Mouse (Mus musculus): ENCODE measurements around the gene Mindy4. TPM values are rescaled to one million over a fixed set of nuclear protein-coding genes. Genes with fewer than 3 reads are reported as not detected.
"Not testable (repeated sequence)": the region's sequence is repeated elsewhere in the genome, so short reads cannot be mapped to it uniquely, and the experiment has no call there.

Mindy4 gene
- 10 to 100 TPM; 10.4 to 10.5 TPM for total RNA-seq (2021)

- intact Hi-C loops (cut with DNase I) = no loop called here
- DNase-seq (ENCODE audit: low spot score in 2 of 2) = peak; percentile 84 to 86
Observed at GRCm38 (mm10) chr6:55202913-55203910, at the start of gene Mindy4. Mindy4 (plus strand) TSS chr6:55203383.

- intact Hi-C loops (cut with DNase I) = loop anchor here (10.0 kb wide), 1 partner anchor 564 kb away; the partner anchor contains the start of genes Fkbp14 and Plekha8
- no peak for DNase-seq (ENCODE audit: low spot score in 2 of 2)
Observed at GRCm38 (mm10) chr6:55159256-55159655, 43.9 kb upstream of the Mindy4 start.

- intact Hi-C loops (cut with DNase I) = loop anchor here (10.0 kb wide), 1 partner anchor 457 kb away; no protein-coding TSS in a partner anchor
- peak; percentile 63 to 77 for DNase-seq (ENCODE audit: low spot score in 2 of 2)
Observed at GRCm38 (mm10) chr6:55161311-55161761, 41.8 kb upstream of the Mindy4 start.

- DNase-seq (ENCODE audit: low spot score in 2 of 2) = no peak
- intact Hi-C loops (cut with DNase I) = loop anchor here (10.0 kb wide), 1 partner anchor 458 kb away; no protein-coding TSS in a partner anchor
Observed at GRCm38 (mm10) chr6:55163046-55163584, 40.1 kb upstream of the Mindy4 start.

GRCm38 (mm10) chr6:55166777-55167463, 36.3 kb upstream of the Mindy4 start:
- intact Hi-C loops (cut with DNase I) = loop anchor here (1.0 to 10.0 kb wide), 4 partner anchors 90 to 462 kb away; no protein-coding TSS in a partner anchor
- peak; percentile 61 to 70 for DNase-seq (ENCODE audit: low spot score in 2 of 2)

- DNase-seq (ENCODE audit: low spot score in 2 of 2) = no peak
- intact Hi-C loops (cut with DNase I) = loop anchor here (5.0 to 10.0 kb wide), 3 partner anchors 93 to 465 kb away; no protein-coding TSS in a partner anchor
Observed at GRCm38 (mm10) chr6:55169818-55170217, 33.4 kb upstream of the Mindy4 start.

- DNase-seq (ENCODE audit: low spot score in 2 of 2) = no peak
- intact Hi-C loops (cut with DNase I) = no loop called here
Observed at GRCm38 (mm10) chr6:55171638-55172037, 31.5 kb upstream of the Mindy4 start.

- DNase-seq (ENCODE audit: low spot score in 2 of 2) = no peak
- intact Hi-C loops (cut with DNase I) = no loop called here
Observed at GRCm38 (mm10) chr6:55173171-55173570, 30.0 kb upstream of the Mindy4 start.

GRCm38 (mm10) chr6:55173941-55174349, 29.2 kb upstream of the Mindy4 start:
- no peak for DNase-seq (ENCODE audit: low spot score in 2 of 2)
- intact Hi-C loops (cut with DNase I) = no loop called here

GRCm38 (mm10) chr6:55174741-55175181, 28.4 kb upstream of the Mindy4 start, which contains the start of gene Inmt:
Inmt (minus strand) TSS chr6:55175043.
- DNase-seq (ENCODE audit: low spot score in 2 of 2) = no peak
- intact Hi-C loops (cut with DNase I) = no loop called here

- intact Hi-C loops (cut with DNase I) = no loop called here
- no peak for DNase-seq (ENCODE audit: low spot score in 2 of 2)
Observed at GRCm38 (mm10) chr6:55175456-55175855, 27.7 kb upstream of the Mindy4 start.

- intact Hi-C loops (cut with DNase I) = no loop called here
- DNase-seq (ENCODE audit: low spot score in 2 of 2) = no peak
Observed at GRCm38 (mm10) chr6:55175892-55176291, 27.3 kb upstream of the Mindy4 start.

- DNase-seq (ENCODE audit: low spot score in 2 of 2) = no peak
- intact Hi-C loops (cut with DNase I) = no loop called here
Observed at GRCm38 (mm10) chr6:55177060-55177732, 26.0 kb upstream of the Mindy4 start.

GRCm38 (mm10) chr6:55179560-55179959, 23.6 kb upstream of the Mindy4 start:
- intact Hi-C loops (cut with DNase I) = no loop called here
- DNase-seq (ENCODE audit: low spot score in 2 of 2) = no peak

- no peak for DNase-seq (ENCODE audit: low spot score in 2 of 2)
- intact Hi-C loops (cut with DNase I) = no loop called here
Observed at GRCm38 (mm10) chr6:55182655-55183430, 20.3 kb upstream of the Mindy4 start.

- intact Hi-C loops (cut with DNase I); DNase-seq (ENCODE audit: low spot score in 2 of 2): not testable (repeated sequence)
Observed at GRCm38 (mm10) chr6:55187827-55188226, 15.4 kb upstream of the Mindy4 start.

- no peak for DNase-seq (ENCODE audit: low spot score in 2 of 2)
- intact Hi-C loops (cut with DNase I) = no loop called here
Observed at GRCm38 (mm10) chr6:55189406-55189805, 13.8 kb upstream of the Mindy4 start.

GRCm38 (mm10) chr6:55191537-55191936, 11.6 kb upstream of the Mindy4 start:
- no peak for DNase-seq (ENCODE audit: low spot score in 2 of 2)
- intact Hi-C loops (cut with DNase I) = no loop called here

All from left cerebral cortex, postnatal 36 days (tissue).